Mouse (Mus musculus) C2C12 (cell line): ENCODE measurements around the gene Kirrel. TPM values are rescaled to one million over a fixed set of nuclear protein-coding genes. Genes with fewer than 3 reads are reported as not detected.
"Not testable (repeated sequence)": the region's sequence is repeated elsewhere in the genome, so short reads cannot be mapped to it uniquely, and the experiment has no call there.

Experiments
- H3K27me3 ChIP-seq: one replicate; pipeline ENCODE4 v1.6.1; 2011; ENCODE audit not compliant: control insufficient read depth, insufficient read depth, insufficient read length
- H3K36me3 ChIP-seq: one replicate; pipeline ENCODE4 v1.6.1; 2011; ENCODE audit not compliant: control insufficient read depth, insufficient read depth
- H3K4me3 ChIP-seq: one replicate; pipeline ENCODE4 v1.5.1; 2011; ENCODE audit warnings: mild to moderate bottlenecking, control low read depth; ENCODE audit not compliant: poor library complexity, insufficient read depth, severe bottlenecking
- H3K79me2 ChIP-seq: one replicate; pipeline ENCODE4 v1.6.1; 2011; ENCODE audit not compliant: control insufficient read depth, insufficient read depth
- H3K79me3 ChIP-seq: one replicate; pipeline ENCODE4 v1.6.1; 2011; ENCODE audit warnings: low read depth, control low read depth
- H3ac ChIP-seq: one replicate; pipeline ENCODE3; 2011; ENCODE audit warnings: low read depth; ENCODE audit not compliant: control insufficient read depth, insufficient read length
- CEBPB ChIP-seq: IDR thresholded peaks from one replicate; pipeline ENCODE4 v1.6.1; 2011; ENCODE audit warnings: low read depth, mild to moderate bottlenecking, control low read depth, moderate library complexity
- CTCF ChIP-seq: IDR thresholded peaks from one replicate; pipeline ENCODE4 v1.5.1; 2011; ENCODE audit not compliant: control insufficient read depth, insufficient read depth, insufficient read length
- FOSL1 ChIP-seq: IDR thresholded peaks from one replicate; pipeline ENCODE4 v1.8.0; 2011; ENCODE audit warnings: mild to moderate bottlenecking, low read length; ENCODE audit not compliant: poor library complexity, insufficient read depth, severe bottlenecking
- MAX ChIP-seq: IDR thresholded peaks from one replicate; pipeline ENCODE4 v1.6.1; 2011; ENCODE audit warnings: mild to moderate bottlenecking, control low read depth
- MYOD1 ChIP-seq: IDR thresholded peaks from one replicate; pipeline ENCODE4 v1.6.1; 2011; ENCODE audit warnings: low read depth; ENCODE audit not compliant: control insufficient read depth, insufficient read length
- MYOG ChIP-seq: IDR thresholded peaks from one replicate; pipeline ENCODE4 v1.6.1; 2011; ENCODE audit not compliant: control insufficient read depth, insufficient read length; ENCODE audit errors: extremely low read depth
- USF1 ChIP-seq: IDR thresholded peaks from one replicate; pipeline ENCODE4 v1.6.1; 2011; ENCODE audit warnings: low read depth, mild to moderate bottlenecking, control low read depth, moderate library complexity
- polyA plus RNA-seq: library from polyadenylated mRNA; unstranded; fragments of >200 nt; fragmentation: generic; extraction: Trizol; gene quantifications from one replicate; pipeline ENCODE4 v1.2.1, GENCODE M21; 2012; ENCODE audit warnings: missing spikeins

Gene Kirrel
- polyA plus RNA-seq, 1 experiment: 42.4 TPM

DNA sequence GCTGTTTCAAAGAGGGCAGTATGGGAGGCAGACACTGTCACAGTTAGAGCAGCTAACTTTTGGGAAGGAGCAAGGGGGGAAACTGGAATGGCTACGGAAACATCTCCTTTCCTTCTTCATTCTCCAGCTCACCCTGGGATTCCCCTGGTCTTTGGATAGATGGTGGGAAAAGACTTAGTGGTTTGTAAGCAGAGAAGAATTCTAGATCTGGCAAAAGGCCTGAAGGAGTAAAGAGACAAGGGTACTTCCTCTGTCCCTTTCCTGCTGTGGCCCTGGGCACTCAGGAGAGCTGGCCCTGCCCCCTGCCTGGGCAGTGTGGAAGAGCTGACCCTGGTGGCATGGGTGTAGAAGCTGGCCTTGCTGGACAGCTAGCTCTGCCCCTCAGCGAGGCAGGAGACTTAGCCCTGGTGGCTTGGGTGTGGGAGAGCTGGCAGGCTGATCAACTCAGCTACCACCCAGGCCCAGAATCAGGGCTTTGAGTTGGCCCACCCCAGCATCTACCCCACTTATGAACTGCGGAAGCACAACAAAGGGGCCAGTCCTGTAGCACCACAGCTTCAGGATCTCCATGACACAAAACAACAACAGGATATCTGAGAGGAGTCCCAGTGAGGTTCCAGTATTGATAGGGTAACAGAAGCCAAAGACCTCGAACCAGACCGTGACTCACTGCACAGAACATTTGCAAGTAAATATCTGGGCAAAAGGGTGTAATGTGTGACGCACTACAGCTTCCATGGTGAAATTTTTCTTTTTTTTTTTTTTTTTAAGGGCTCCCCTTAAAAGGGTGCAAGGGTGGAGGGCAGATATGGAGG is 58.6 kb downstream of the Kirrel start:
- peaks cover 53% of the 10 kb centered on the region for H3K36me3 ChIP-seq

DNA sequence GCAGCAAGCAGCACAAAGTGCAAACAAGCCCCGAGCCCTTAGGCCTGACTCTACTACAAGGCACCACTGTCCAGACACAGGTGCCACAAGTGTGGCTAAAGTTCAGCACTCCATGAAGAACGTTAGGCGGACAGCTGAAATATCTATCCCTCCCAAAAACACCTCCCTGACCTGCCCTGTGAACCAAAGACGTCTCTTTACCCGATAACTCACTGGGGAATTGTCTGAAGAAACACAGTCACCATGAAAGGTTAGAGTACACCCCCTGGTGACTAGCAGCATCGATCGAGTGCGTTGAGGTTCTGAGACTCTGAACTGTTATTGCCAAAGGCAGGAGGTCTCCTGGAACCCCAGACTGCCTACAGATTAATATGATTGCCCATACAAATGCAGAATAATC is 59.3 kb downstream of the Kirrel start:
- Histone ChIP-seq H3K79me2 (peaks cover 98% of the 10 kb centered on the region), H3K4me3 (no peak overlapping the region), H3K36me3 (peaks cover 56% of the 10 kb centered on the region), H3K27me3 (no peaks in the 10 kb centered on the region), H3K79me3 (peaks cover 54% of the 10 kb centered on the region), H3ac (no peak overlapping the region)
- TF ChIP-seq MAX (no peak), FOSL1 (no peak), CEBPB (no peak), MYOD1 (no peak), USF1 (no peak), MYOG (no peak), CTCF (no peak)

More for the DNA sequence above, 58.6 kb downstream of the Kirrel start:
- TF ChIP-seq USF1: no peak
- Histone ChIP-seq H3ac (no peak overlapping the region), H3K27me3 (no peaks in the 10 kb centered on the region), H3K79me2 (peaks cover 98% of the 10 kb centered on the region), H3K4me3 (no peak overlapping the region), H3K79me3 (peaks cover 52% of the 10 kb centered on the region)

DNA sequence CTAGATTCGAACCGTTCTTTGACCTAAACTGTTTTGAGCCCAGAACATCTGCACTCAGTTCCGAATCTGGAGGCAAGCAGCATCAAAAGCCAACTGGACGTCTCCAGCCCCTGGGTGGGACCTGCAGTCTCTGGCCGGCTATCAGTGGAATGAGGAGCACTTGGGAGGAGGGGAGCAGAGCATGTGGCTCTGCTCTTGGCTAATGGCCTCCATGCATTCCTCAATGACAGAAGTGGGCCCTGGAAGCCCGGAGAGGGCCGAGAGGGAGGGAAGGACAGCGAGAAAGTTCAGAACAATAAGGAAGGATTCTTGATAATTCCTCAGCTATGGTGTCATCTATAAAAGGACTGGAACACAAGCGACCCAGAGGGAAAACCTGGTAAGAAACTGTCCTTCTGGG is 59.7 kb downstream of the Kirrel start:
- H3K27me3 ChIP-seq: no peaks in the 10 kb centered on the region
- no peak overlapping the region for H3K4me3 ChIP-seq
- H3K36me3 ChIP-seq: peaks cover 56% of the 10 kb centered on the region
- H3K79me3 ChIP-seq: peaks cover 53% of the 10 kb centered on the region
- H3K79me2 ChIP-seq: peaks cover 98% of the 10 kb centered on the region
- H3ac ChIP-seq: no peak overlapping the region
- no peak for TF ChIP-seq FOSL1
- no peak for TF ChIP-seq CEBPB
- no peak for TF ChIP-seq MYOD1
- TF ChIP-seq USF1: no peak
- no peak for TF ChIP-seq CTCF
- TF ChIP-seq MYOG: no peak
- TF ChIP-seq MAX: no peak

DNA sequence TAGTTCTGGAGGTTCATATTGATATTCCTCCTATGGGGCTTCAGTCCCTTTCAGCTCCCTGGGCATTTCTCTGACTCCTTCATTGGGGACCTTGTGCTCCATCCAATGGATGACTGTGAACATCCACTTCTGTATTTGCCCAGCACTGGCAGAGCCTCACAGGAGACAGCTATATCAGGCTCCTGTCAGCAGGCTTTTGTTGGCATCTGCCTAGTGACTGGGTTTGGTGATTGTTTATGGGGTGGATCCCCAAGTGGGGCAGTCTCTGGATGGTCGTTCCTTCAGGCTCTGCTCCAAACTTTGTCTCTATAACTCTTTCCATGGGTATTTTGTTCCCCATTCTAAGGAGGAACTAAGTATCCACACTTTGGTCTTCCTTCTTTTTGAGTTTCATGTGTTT is 60.7 kb downstream of the Kirrel start:
- Histone ChIP-seq H3K79me3 (peaks cover 46% of the 10 kb centered on the region), H3K79me2 (peaks cover 98% of the 10 kb centered on the region), H3K36me3 (peaks cover 52% of the 10 kb centered on the region)
- H3K4me3 ChIP-seq, H3K27me3 ChIP-seq, H3ac ChIP-seq: not testable (repeated sequence)

DNA sequence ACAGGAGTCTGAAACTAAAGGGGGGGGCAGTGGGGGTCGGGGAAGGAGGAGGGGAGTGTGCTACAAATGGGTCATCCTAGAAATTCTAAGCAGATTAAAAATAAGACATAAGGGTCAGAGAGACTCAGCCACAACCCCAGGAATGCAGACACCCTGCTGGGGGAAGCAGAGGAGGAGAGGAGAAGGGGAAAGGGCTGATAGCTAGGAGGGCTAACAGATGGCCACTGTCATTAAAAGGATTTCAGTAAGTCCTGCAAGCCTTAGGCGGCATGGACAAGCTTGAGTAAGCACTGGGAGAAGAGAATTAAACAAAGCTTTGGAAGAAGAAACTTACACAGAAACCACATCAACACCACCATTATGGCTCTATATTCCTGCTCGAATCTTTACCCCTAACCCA is 62.3 kb downstream of the Kirrel start:
- H3K36me3 ChIP-seq: peaks cover 53% of the 10 kb centered on the region

DNA sequence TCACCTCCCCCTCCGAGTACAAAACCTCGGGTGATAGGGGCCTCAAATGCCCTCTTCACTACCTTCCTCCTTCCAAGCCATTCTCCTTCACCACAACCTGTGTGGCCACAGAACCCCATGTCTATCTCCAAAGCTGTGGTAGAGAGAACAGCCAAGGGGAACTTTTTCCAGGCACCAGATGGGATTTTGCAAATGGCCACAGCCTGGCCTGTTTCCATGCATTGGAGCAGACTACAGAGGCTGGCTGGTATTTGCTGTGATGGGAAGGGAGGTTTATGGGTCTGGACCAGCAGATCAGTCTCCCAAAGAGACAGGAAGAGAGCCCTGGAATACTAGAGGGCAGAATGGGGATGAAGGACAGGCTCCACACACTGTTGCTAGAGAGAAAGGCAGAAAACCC is 69.7 kb downstream of the Kirrel start:
- no peak overlapping the region for H3ac ChIP-seq
- no peak for TF ChIP-seq MYOG
- TF ChIP-seq MAX: no peak
- no peak for TF ChIP-seq CTCF
- TF ChIP-seq CEBPB: no peak
- no peak for TF ChIP-seq USF1
- no peak for TF ChIP-seq FOSL1
- no peak for TF ChIP-seq MYOD1
- no peaks in the 10 kb centered on the region for H3K27me3 ChIP-seq
- peaks cover 99% of the 10 kb centered on the region for H3K79me2 ChIP-seq
- peaks cover 37% of the 10 kb centered on the region for H3K36me3 ChIP-seq
- H3K79me3 ChIP-seq: peaks cover 48% of the 10 kb centered on the region
- no peak overlapping the region for H3K4me3 ChIP-seq

More for the DNA sequence above, 62.3 kb downstream of the Kirrel start:
- Histone ChIP-seq H3K27me3 (no peaks in the 10 kb centered on the region), H3ac (no peak overlapping the region), H3K4me3 (no peak overlapping the region), H3K79me3 (peaks cover 50% of the 10 kb centered on the region), H3K79me2 (peaks cover 98% of the 10 kb centered on the region)
- TF ChIP-seq MAX (no peak), MYOG (no peak)
